Mouse (Mus musculus): ENCODE measurements around the gene Atxn1. TPM values are rescaled to one million over a fixed set of nuclear protein-coding genes. Genes with fewer than 3 reads are reported as not detected.
A peak's percentile ranks its signal among the peaks of the same experiment; 100 is the strongest.

Atxn1 gene
- polyA plus RNA-seq, 1 experiment from 2014 or later: 11.9 TPM

GRCm38 (mm10) chr13:45783681-45784080, 181.1 kb downstream of the Atxn1 start:
- Histone ChIP-seq H3K9ac (replicated peaks; ENCODE audit: low read depth) (no peak overlapping the region), H3K27me3 (replicated peaks; ENCODE audit: insufficient read depth, low read length) (no peaks in the 10 kb centered on the region), H3K27ac (ENCODE audit: low read length) (no peak overlapping the region), H3K36me3 (ENCODE audit: insufficient read depth, low read length) (no peaks in the 10 kb centered on the region), H3K4me2 (replicated peaks; ENCODE audit: low read depth, low read length) (no peak overlapping the region), H3K4me1 (ENCODE audit: insufficient read depth, low read depth, low read length) (no peaks in the 10 kb centered on the region), H3K9me3 (ENCODE audit: low read length) (no peaks in the 10 kb centered on the region), H3K4me3 (ENCODE audit: low read depth, low read length) (no peak overlapping the region)
- DNase-seq (ENCODE audit: low spot score) (peak; percentile 30), ATAC-seq (peak; percentile 46)
- WGBS: 69% methylated on average over 10 of the region's 10 CpGs
- no peak for TF ChIP-seq EP300 (IDR thresholded peaks at IDR 0.05)
- no peak for TF ChIP-seq CTCF (IDR thresholded peaks at IDR 0.05)

DNA sequence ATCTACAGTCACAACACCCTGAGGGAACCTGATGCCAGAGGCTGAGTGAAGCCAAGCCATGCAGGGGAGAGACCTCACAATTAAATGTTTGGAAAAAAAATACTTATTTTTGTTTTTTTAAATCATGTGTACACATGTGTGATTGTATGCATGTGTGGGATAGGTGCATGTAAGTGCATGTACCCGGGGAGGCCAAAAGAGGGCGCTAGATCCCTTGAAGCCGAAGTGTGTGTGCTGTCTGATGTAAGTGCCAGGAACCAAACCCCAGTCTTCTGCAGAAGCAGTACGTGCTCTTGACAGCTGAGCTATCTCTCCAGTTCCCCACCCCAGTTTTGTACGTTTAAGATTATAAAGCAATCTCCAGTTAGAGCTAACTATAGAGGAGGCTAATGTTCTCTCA, 186.1 kb downstream of the Atxn1 start:
- no peaks in the 10 kb centered on the region for H3K9me3 ChIP-seq (ENCODE audit: low read length)
- no peak overlapping the region for H3K4me3 ChIP-seq (ENCODE audit: low read depth, low read length)
- no peaks in the 10 kb centered on the region for H3K4me1 ChIP-seq (ENCODE audit: insufficient read depth, low read depth, low read length)
- H3K27ac ChIP-seq (ENCODE audit: low read length): no peak overlapping the region
- no peaks in the 10 kb centered on the region for H3K36me3 ChIP-seq (ENCODE audit: insufficient read depth, low read length)
- no peak overlapping the region for H3K9ac ChIP-seq (replicated peaks; ENCODE audit: low read depth)
- ATAC-seq (no peak), DNase-seq (ENCODE audit: low spot score) (no peak)
- H3K27me3 ChIP-seq (replicated peaks; ENCODE audit: insufficient read depth, low read length): no peaks in the 10 kb centered on the region
- H3K4me2 ChIP-seq (replicated peaks; ENCODE audit: low read depth, low read length): no peak overlapping the region
- TF ChIP-seq CTCF (IDR thresholded peaks at IDR 0.05) (peak; percentile 35), EP300 (IDR thresholded peaks at IDR 0.05) (no peak)
- 76% methylated on average over 5 of the region's 5 CpGs for WGBS

GRCm38 (mm10) chr13:45778171-45778570, 186.6 kb downstream of the Atxn1 start:
- H3K9ac ChIP-seq (replicated peaks; ENCODE audit: low read depth): no peak overlapping the region
- no peaks in the 10 kb centered on the region for H3K27me3 ChIP-seq (replicated peaks; ENCODE audit: insufficient read depth, low read length)
- no peaks in the 10 kb centered on the region for H3K9me3 ChIP-seq (ENCODE audit: low read length)
- H3K27ac ChIP-seq (ENCODE audit: low read length): no peak overlapping the region
- ATAC-seq: no peak
- WGBS: 29% methylated on average over 9 of the region's 9 CpGs
- no peak overlapping the region for H3K4me2 ChIP-seq (replicated peaks; ENCODE audit: low read depth, low read length)
- H3K4me3 ChIP-seq (ENCODE audit: low read depth, low read length): no peak overlapping the region
- DNase-seq (ENCODE audit: low spot score): no peak
- H3K4me1 ChIP-seq (ENCODE audit: insufficient read depth, low read depth, low read length): no peaks in the 10 kb centered on the region
- H3K36me3 ChIP-seq (ENCODE audit: insufficient read depth, low read length): no peaks in the 10 kb centered on the region
- TF ChIP-seq EP300 (IDR thresholded peaks at IDR 0.05) (no peak), CTCF (IDR thresholded peaks at IDR 0.05) (no peak)

- WGBS: 63% methylated on average over 1 of the region's 1 CpGs
- Histone ChIP-seq H3K4me2 (replicated peaks; ENCODE audit: low read depth, low read length) (no peak overlapping the region), H3K4me1 (ENCODE audit: insufficient read depth, low read depth, low read length) (no peaks in the 10 kb centered on the region), H3K9ac (replicated peaks; ENCODE audit: low read depth) (no peak overlapping the region), H3K27me3 (replicated peaks; ENCODE audit: insufficient read depth, low read length) (no peaks in the 10 kb centered on the region), H3K9me3 (ENCODE audit: low read length) (no peaks in the 10 kb centered on the region), H3K4me3 (ENCODE audit: low read depth, low read length) (no peak overlapping the region), H3K27ac (ENCODE audit: low read length) (no peak overlapping the region), H3K36me3 (ENCODE audit: insufficient read depth, low read length) (no peaks in the 10 kb centered on the region)
- TF ChIP-seq EP300 (IDR thresholded peaks at IDR 0.05) (no peak), CTCF (IDR thresholded peaks at IDR 0.05) (no peak)
- DNase-seq (ENCODE audit: low spot score): no peak
- no peak for ATAC-seq
Observed at GRCm38 (mm10) chr13:45775516-45775915, 189.3 kb downstream of the Atxn1 start.

DNA sequence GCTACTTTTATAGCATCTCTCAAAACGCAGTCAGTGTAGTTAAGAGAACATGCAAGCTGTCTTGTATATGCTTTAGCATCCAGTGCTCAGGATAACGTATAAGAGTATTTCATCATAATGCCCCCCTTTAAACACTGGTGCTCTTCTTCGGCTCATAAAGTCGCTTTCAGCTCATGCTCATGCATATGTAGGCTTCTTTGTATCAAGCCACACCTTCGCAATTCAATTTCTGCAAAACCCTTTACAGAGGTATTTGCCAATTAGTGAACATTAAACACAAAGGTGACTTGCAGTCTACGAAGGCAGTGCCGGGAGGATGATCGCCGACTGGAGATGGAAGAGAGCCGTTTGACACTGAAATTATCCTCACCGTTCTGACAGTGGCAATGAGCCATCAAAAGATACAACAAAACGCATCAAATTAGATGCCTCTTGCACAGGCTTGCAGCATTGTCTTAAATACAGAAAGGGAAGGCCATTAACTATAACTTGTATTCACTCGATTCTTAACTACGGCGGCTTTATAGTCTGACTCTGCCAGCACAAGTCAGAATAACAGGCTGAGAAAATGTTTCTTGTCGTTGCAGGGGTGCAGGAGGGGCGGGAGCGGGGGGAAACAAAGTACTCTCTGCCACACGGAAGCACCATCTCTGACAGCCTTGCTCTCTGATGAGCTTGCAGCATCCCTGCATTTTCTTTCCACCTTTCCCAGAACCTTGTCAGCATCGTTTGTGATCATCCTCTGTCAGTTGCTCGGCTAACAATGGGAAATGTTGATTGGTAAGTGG, 191.2 kb downstream of the Atxn1 start:
- Histone ChIP-seq H3K4me1 (ENCODE audit: insufficient read depth, low read depth, low read length) (no peaks in the 10 kb centered on the region), H3K36me3 (ENCODE audit: insufficient read depth, low read length) (no peaks in the 10 kb centered on the region), H3K27ac (ENCODE audit: low read length) (no peak overlapping the region), H3K9me3 (ENCODE audit: low read length) (no peaks in the 10 kb centered on the region), H3K4me3 (ENCODE audit: low read depth, low read length) (no peak overlapping the region), H3K9ac (replicated peaks; ENCODE audit: low read depth) (no peak overlapping the region), H3K27me3 (replicated peaks; ENCODE audit: insufficient read depth, low read length) (no peaks in the 10 kb centered on the region), H3K4me2 (replicated peaks; ENCODE audit: low read depth, low read length) (no peak overlapping the region)
- no peak for DNase-seq (ENCODE audit: low spot score)
- 75% methylated on average over 21 of the region's 21 CpGs for WGBS
- TF ChIP-seq EP300 (IDR thresholded peaks at IDR 0.05): no peak
- no peak for TF ChIP-seq CTCF (IDR thresholded peaks at IDR 0.05)
- no peak for ATAC-seq

DNA sequence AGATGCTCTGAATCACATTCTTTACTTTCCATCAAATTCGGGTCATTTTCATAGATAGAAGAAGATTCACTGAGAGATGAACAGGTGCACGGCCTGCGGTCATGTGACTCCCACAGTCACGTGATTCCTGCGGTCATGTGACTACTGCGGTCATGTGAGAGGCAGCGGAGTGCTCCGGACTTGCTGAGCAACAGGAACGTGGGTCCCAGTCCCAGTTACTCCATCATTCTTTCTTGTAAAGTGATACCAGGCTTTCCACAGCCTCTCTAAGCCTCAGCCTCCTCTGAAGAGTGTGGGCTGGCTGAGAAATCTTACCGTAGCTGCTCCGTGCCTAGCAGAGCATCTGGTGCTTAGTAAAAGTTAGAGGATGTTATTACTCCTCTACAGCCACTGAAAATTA, 195.1 kb downstream of the Atxn1 start:
- TF ChIP-seq EP300 (IDR thresholded peaks at IDR 0.05) (no peak), CTCF (IDR thresholded peaks at IDR 0.05) (no peak)
- H3K4me1 ChIP-seq (ENCODE audit: insufficient read depth, low read depth, low read length): no peaks in the 10 kb centered on the region
- no peak overlapping the region for H3K27ac ChIP-seq (ENCODE audit: low read length)
- no peak overlapping the region for H3K4me3 ChIP-seq (ENCODE audit: low read depth, low read length)
- H3K9ac ChIP-seq (replicated peaks; ENCODE audit: low read depth): no peak overlapping the region
- WGBS: 90% methylated on average over 11 of the region's 11 CpGs
- ATAC-seq: no peak
- H3K9me3 ChIP-seq (ENCODE audit: low read length): no peaks in the 10 kb centered on the region
- no peaks in the 10 kb centered on the region for H3K27me3 ChIP-seq (replicated peaks; ENCODE audit: insufficient read depth, low read length)
- H3K4me2 ChIP-seq (replicated peaks; ENCODE audit: low read depth, low read length): no peak overlapping the region
- DNase-seq (ENCODE audit: low spot score): no peak
- H3K36me3 ChIP-seq (ENCODE audit: insufficient read depth, low read length): no peaks in the 10 kb centered on the region

Data from lung, postnatal 0 days (tissue).